Mouse (Mus musculus) embryonic fibroblast, embryonic 13.5 days (primary cell): ENCODE measurements around the gene Suds3.

Source experiments
- CTCF ChIP-seq: IDR thresholded peaks from 2 replicates; pipeline ENCODE4 v1.5.1; 2011; ENCODE audit warnings: mild to moderate bottlenecking, control low read depth, low read length, moderate library complexity, borderline replicate concordance; ENCODE audit not compliant: insufficient read depth
- POLR2A ChIP-seq: IDR thresholded peaks from 2 replicates; pipeline ENCODE4 v1.6.1; 2011; ENCODE audit warnings: low read depth, mild to moderate bottlenecking, control low read depth, low read length, moderate library complexity

GRCm38 (mm10) chr5:117087718-117088117, 28.2 kb downstream of the Suds3 start:
- TF ChIP-seq CTCF (peak; percentile 39; the same call in 1 of the 2 replicates), POLR2A (no peak)
